Mouse (Mus musculus) forebrain, embryonic 14.5 days (tissue): ENCODE results near the gene Sh3pxd2a. TPM values are rescaled to one million over a fixed set of nuclear protein-coding genes. Genes with fewer than 3 reads are reported as not detected.

Experiments
- ATAC-seq: fragments of 200-750 bp; cut with Nextera tagmentation; 2 replicates; pipeline ENCODE4 v1.8.0; 2017; ENCODE audit warnings: mild to moderate bottlenecking, moderate library complexity
- DNase-seq: peaks from one replicate; pipeline ENCODE4 v3.0.0-alpha.2; 2015; ENCODE audit warnings: low spot score
- H3K27ac ChIP-seq: fragments of 300-500 bp; sonication (generic); 2 replicates; pipeline ENCODE4 v1.5.1; 2014; ENCODE audit warnings: low read depth, mild to moderate bottlenecking, control low read depth, low read length, moderate library complexity
- H3K27me3 ChIP-seq: fragments of 300-500 bp; sonication (generic); replicated peaks from 2 replicates; pipeline ENCODE4 v1.6.1; 2014; ENCODE audit warnings: low read length, control low read depth, mixed read lengths; ENCODE audit not compliant: control insufficient read depth, insufficient read depth
- H3K36me3 ChIP-seq: fragments of 300-500 bp; sonication (generic); 2 replicates; pipeline ENCODE4 v1.6.1; 2014; ENCODE audit warnings: low read length, control low read depth; ENCODE audit not compliant: control insufficient read depth, insufficient read depth
- H3K4me1 ChIP-seq: fragments of 300-500 bp; sonication (generic); 2 replicates; pipeline ENCODE4 v1.6.1; 2014; ENCODE audit warnings: antibody characterized with exemption, low read length, control low read depth; ENCODE audit not compliant: control insufficient read depth, insufficient read depth
- H3K4me2 ChIP-seq: fragments of 300-500 bp; sonication (generic); 2 replicates; pipeline ENCODE4 v1.6.1; 2014; ENCODE audit warnings: mild to moderate bottlenecking, control low read depth, low read length
- H3K4me3 ChIP-seq: fragments of 300-500 bp; sonication (generic); 2 replicates; pipeline ENCODE4 v1.5.1; 2014; ENCODE audit warnings: low read depth, low read length, control low read depth
- H3K9ac ChIP-seq: fragments of 300-500 bp; sonication (generic); 2 replicates; pipeline ENCODE4 v1.6.1; 2014; ENCODE audit warnings: mild to moderate bottlenecking, low read length, control low read depth, moderate library complexity
- H3K9me3 ChIP-seq: fragments of 300-500 bp; sonication (generic); replicated peaks from 2 replicates; pipeline ENCODE4 v1.6.1; 2016; ENCODE audit warnings: low read length, control low read depth, mixed read lengths; ENCODE audit not compliant: control insufficient read depth
- WGBS: fragments of 180-500 bp; shearing (Covaris S2); extraction: QIAGEN DNeasy Blood & Tissue Kit; methylation state at CpG from one replicate; pipeline ENCODE4 v1.1.7; 2014; 5-methylcytosine and 5-hydroxymethylcytosine counted together
- polyA plus RNA-seq: library from polyadenylated mRNA; unstranded; fragments of >200 nt; fragmentation: Nextera tagmentation; extraction: Ambion mirVana; gene quantifications from 2 replicates; pipeline ENCODE4 v1.2.1, GENCODE M21; 2014

Gene Sh3pxd2a
- polyA plus RNA-seq, 1 experiment from 2014 or later = 3.4 TPM

GRCm38 (mm10) chr19:47221006-47221405 lies 243.2 kb downstream of the Sh3pxd2a start:
- H3K36me3 ChIP-seq = no peaks in the 10 kb centered on the region
- no peak for ATAC-seq
- no peak for DNase-seq
- no peak overlapping the region for H3K9ac ChIP-seq
- peaks cover 2% of the 10 kb centered on the region; the same call in 1 of the 2 replicates for H3K4me1 ChIP-seq
- no peaks in the 10 kb centered on the region for H3K9me3 ChIP-seq
- WGBS = 65% methylated on average over 4 of the region's 4 CpGs
- no peaks in the 10 kb centered on the region for H3K27me3 ChIP-seq
- no peak overlapping the region for H3K27ac ChIP-seq
- H3K4me3 ChIP-seq = no peak overlapping the region
- H3K4me2 ChIP-seq = no peak overlapping the region

GRCm38 (mm10) chr19:47220232-47220631 lies 244.0 kb downstream of the Sh3pxd2a start:
- Histone ChIP-seq H3K9ac (no peak overlapping the region), H3K4me2 (no peak overlapping the region), H3K4me1 (peaks cover 2% of the 10 kb centered on the region; the same call in 1 of the 2 replicates), H3K4me3 (no peak overlapping the region), H3K36me3 (no peaks in the 10 kb centered on the region), H3K27ac (no peak overlapping the region), H3K27me3 (no peaks in the 10 kb centered on the region), H3K9me3 (no peaks in the 10 kb centered on the region)
- WGBS = 94% methylated on average over 2 of the region's 2 CpGs
- DNase-seq = no peak
- ATAC-seq = no peak

GRCm38 (mm10) chr19:47219622-47220021 lies 244.6 kb downstream of the Sh3pxd2a start:
- Histone ChIP-seq H3K27ac (no peak overlapping the region), H3K9me3 (no peaks in the 10 kb centered on the region), H3K4me2 (no peak overlapping the region), H3K9ac (no peak overlapping the region), H3K36me3 (no peaks in the 10 kb centered on the region), H3K27me3 (no peaks in the 10 kb centered on the region), H3K4me1 (peaks cover 2% of the 10 kb centered on the region; the same call in 1 of the 2 replicates), H3K4me3 (no peak overlapping the region)
- 92% methylated on average over 4 of the region's 4 CpGs for WGBS
- no peak for DNase-seq
- no peak for ATAC-seq

GRCm38 (mm10) chr19:47216766-47217165 lies 247.4 kb downstream of the Sh3pxd2a start:
- no peaks in the 10 kb centered on the region for H3K36me3 ChIP-seq
- no peak overlapping the region for H3K27ac ChIP-seq
- DNase-seq (no peak), ATAC-seq (no peak)
- peaks cover 4% of the 10 kb centered on the region; the same call in 1 of the 2 replicates for H3K4me1 ChIP-seq
- H3K9ac ChIP-seq = no peak overlapping the region
- no peak overlapping the region for H3K4me2 ChIP-seq
- H3K27me3 ChIP-seq = no peaks in the 10 kb centered on the region
- WGBS = 86% methylated on average over 5 of the region's 5 CpGs
- H3K4me3 ChIP-seq = no peak overlapping the region
- no peaks in the 10 kb centered on the region for H3K9me3 ChIP-seq

- Histone ChIP-seq H3K4me2 (no peak overlapping the region), H3K9ac (no peak overlapping the region), H3K9me3 (no peaks in the 10 kb centered on the region), H3K4me3 (no peak overlapping the region), H3K36me3 (no peaks in the 10 kb centered on the region), H3K4me1 (0 out of 2 replicates have a peak, but pooled peaks cover 3% of the 10 kb centered on the region), H3K27ac (no peak overlapping the region), H3K27me3 (no peaks in the 10 kb centered on the region)
- WGBS = 57% methylated on average over 1 of the region's 1 CpGs
- no peak for ATAC-seq
- DNase-seq = no peak
Observed at GRCm38 (mm10) chr19:47213470-47213869, 250.7 kb downstream of the Sh3pxd2a start.

- Histone ChIP-seq H3K4me2 (no peak overlapping the region), H3K9me3 (no peaks in the 10 kb centered on the region), H3K4me3 (no peak overlapping the region), H3K9ac (no peak overlapping the region), H3K27ac (peak overlapping the region; percentile 81), H3K27me3 (no peaks in the 10 kb centered on the region), H3K4me1 (0 out of 2 replicates have a peak, but pooled peaks cover 3% of the 10 kb centered on the region), H3K36me3 (no peaks in the 10 kb centered on the region)
- ATAC-seq (peak; percentile 24; the same call in 1 of the 2 replicates), DNase-seq (no peak)
- 84% methylated on average over 7 of the region's 7 CpGs for WGBS
Observed at GRCm38 (mm10) chr19:47212401-47212800, 251.8 kb downstream of the Sh3pxd2a start.

- no peak overlapping the region for H3K4me3 ChIP-seq
- H3K9ac ChIP-seq = no peak overlapping the region
- H3K27ac ChIP-seq = peak overlapping the region; percentile 81
- no peaks in the 10 kb centered on the region for H3K36me3 ChIP-seq
- 66% methylated on average over 10 of the region's 10 CpGs for WGBS
- 0 out of 2 replicates have a peak, but pooled peaks cover 3% of the 10 kb centered on the region for H3K4me1 ChIP-seq
- DNase-seq (peak; percentile 78), ATAC-seq (peak; percentile 90)
- H3K27me3 ChIP-seq = no peaks in the 10 kb centered on the region
- no peak overlapping the region for H3K4me2 ChIP-seq
- H3K9me3 ChIP-seq = no peaks in the 10 kb centered on the region
Observed at GRCm38 (mm10) chr19:47211609-47212312, 252.4 kb downstream of the Sh3pxd2a start.

- Histone ChIP-seq H3K9ac (no peak overlapping the region), H3K4me1 (0 out of 2 replicates have a peak, but pooled peaks cover 3% of the 10 kb centered on the region), H3K4me2 (no peak overlapping the region), H3K9me3 (no peaks in the 10 kb centered on the region), H3K36me3 (no peaks in the 10 kb centered on the region), H3K27ac (no peak overlapping the region), H3K27me3 (no peaks in the 10 kb centered on the region), H3K4me3 (no peak overlapping the region)
- ATAC-seq (no peak), DNase-seq (no peak)
- 94% methylated on average over 4 of the region's 4 CpGs for WGBS
Observed at GRCm38 (mm10) chr19:47210432-47210831, 253.8 kb downstream of the Sh3pxd2a start.
